Mouse (Mus musculus): ENCODE data around the gene Rictor. TPM values are rescaled to one million over a fixed set of nuclear protein-coding genes. Genes with fewer than 3 reads are reported as not detected.

Rictor gene
- total and polyA plus RNA-seq, 3 experiments: 3.6 to 13.0 (median 11.0) TPM

- Histone ChIP-seq H3K4me3 (no peak overlapping the region), H3K27me3 (ENCODE audit: control insufficient read depth, insufficient read depth, low read length) (no peaks in the 10 kb centered on the region), H3K9ac (ENCODE audit: low read depth, low read length) (no peak overlapping the region), H3K36me3 (ENCODE audit: control insufficient read depth, insufficient read depth, low read length) (no peaks in the 10 kb centered on the region), H3K79me2 (replicated peaks; ENCODE audit: control insufficient read depth, insufficient read depth, low read length) (no peaks in the 10 kb centered on the region), H3K27ac (no peak overlapping the region), H3K4me1 (ENCODE audit: control insufficient read depth, insufficient read depth, low read length) (no peaks in the 10 kb centered on the region)
- intact Hi-C loops (cut with DNase I): no loop called here
- TF ChIP-seq CTCF (IDR thresholded peaks at IDR 0.05): no peak
- TF ChIP-seq POLR2A (IDR thresholded peaks at IDR 0.05; ENCODE audit: insufficient read depth, low read depth, low read length): no peak
- TF ChIP-seq EP300 (IDR thresholded peaks at IDR 0.05; ENCODE audit: insufficient read depth, low read depth, low read length): no peak
- no peak for DNase-seq
- WGBS: 63% methylated on average over 4 of the region's 4 CpGs
These were observed 107.6 kb downstream of the Rictor start for GRCm38 (mm10) chr15:6815807-6816206.

DNA sequence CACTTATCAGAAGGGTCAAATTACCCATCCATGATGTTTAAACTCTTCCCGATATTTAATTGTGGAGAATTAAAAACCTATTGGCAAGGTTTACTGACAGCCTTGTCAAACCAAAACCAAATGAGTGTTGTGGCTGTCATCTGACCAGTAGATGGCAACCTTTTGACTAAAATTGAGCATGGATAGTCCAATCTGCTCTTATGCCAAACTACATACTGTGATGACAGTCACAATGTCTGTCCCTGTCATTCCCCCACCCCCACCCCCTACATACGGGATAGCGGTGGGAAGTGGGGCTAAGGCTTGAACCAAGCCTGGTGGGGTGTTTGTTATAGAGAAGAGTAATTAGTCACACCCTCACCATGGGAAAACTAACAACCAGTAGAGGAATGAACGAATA lies 132.0 kb downstream of the Rictor start:
- Histone ChIP-seq H3K27ac (no peak overlapping the region), H3K27me3 (ENCODE audit: control insufficient read depth, insufficient read depth, low read length) (no peaks in the 10 kb centered on the region), H3K79me2 (replicated peaks; ENCODE audit: control insufficient read depth, insufficient read depth, low read length) (no peaks in the 10 kb centered on the region), H3K4me1 (ENCODE audit: control insufficient read depth, insufficient read depth, low read length) (no peaks in the 10 kb centered on the region), H3K4me3 (no peak overlapping the region), H3K36me3 (ENCODE audit: control insufficient read depth, insufficient read depth, low read length) (0 out of 2 replicates have a peak, but pooled peaks cover 2% of the 10 kb centered on the region), H3K9ac (ENCODE audit: low read depth, low read length) (no peak overlapping the region)
- DNase-seq: no peak
- TF ChIP-seq CTCF (IDR thresholded peaks at IDR 0.05) (peak; percentile 88), POLR2A (IDR thresholded peaks at IDR 0.05; ENCODE audit: insufficient read depth, low read depth, low read length) (no peak)
- intact Hi-C loops (cut with DNase I): loop anchor here (1.0 to 2.0 kb wide), 2 partner anchors 44 to 387 kb away; no protein-coding TSS in a partner anchor
- WGBS: 40% methylated on average over 4 of the region's 4 CpGs

GRCm38 (mm10) chr15:6849851-6850250 lies 141.7 kb downstream of the Rictor start:
- no peak overlapping the region for H3K27ac ChIP-seq
- no peaks in the 10 kb centered on the region for H3K79me2 ChIP-seq (replicated peaks; ENCODE audit: control insufficient read depth, insufficient read depth, low read length)
- DNase-seq: no peak
- H3K36me3 ChIP-seq (ENCODE audit: control insufficient read depth, insufficient read depth, low read length): peaks cover 14% of the 10 kb centered on the region
- no peak overlapping the region for H3K9ac ChIP-seq (ENCODE audit: low read depth, low read length)
- no peak overlapping the region for H3K4me3 ChIP-seq
- intact Hi-C loops (cut with DNase I): no loop called here
- no peaks in the 10 kb centered on the region for H3K27me3 ChIP-seq (ENCODE audit: control insufficient read depth, insufficient read depth, low read length)
- WGBS: 53% methylated on average over 1 of the region's 1 CpGs
- TF ChIP-seq CTCF (IDR thresholded peaks at IDR 0.05) (no peak), EP300 (IDR thresholded peaks at IDR 0.05; ENCODE audit: insufficient read depth, low read depth, low read length) (no peak), POLR2A (IDR thresholded peaks at IDR 0.05; ENCODE audit: insufficient read depth, low read depth, low read length) (no peak)
- no peaks in the 10 kb centered on the region for H3K4me1 ChIP-seq (ENCODE audit: control insufficient read depth, insufficient read depth, low read length)

Other genes with a start within 250 kb of the Rictor start
- 10 to 100 TPM; 25.2 to 45.7 TPM for gene Fyb, start 185.5 kb upstream of the Rictor start, total RNA-seq (2021)
- gene Fyb, start 185.5 kb upstream of the Rictor start, polyA plus RNA-seq (2012; rRNA removed): 2.2 and 4.1 TPM in 2 replicates
- 10 to 100 TPM in 1 of 2 experiments, 1 to 10 TPM in 1; 9.6 to 11.9 TPM for gene Osmr, start 166.6 kb downstream of the Rictor start, total RNA-seq (2021)
- 7.5 and 11.2 TPM in 2 replicates for gene Osmr, start 166.6 kb downstream of the Rictor start, polyA plus RNA-seq (2012; rRNA removed)